Mouse (Mus musculus) spleen, adult 12 weeks (tissue): ENCODE data around the gene Tmc4.
"Not testable (repeated sequence)": the region's sequence is repeated elsewhere in the genome, so short reads cannot be mapped to it uniquely, and the experiment has no call there.

Experiments used
- DNase-seq: peaks from one replicate; pipeline ENCODE4 v3.0.0; 2022; ENCODE audit warnings: low spot score

Gene Tmc4

DNA sequence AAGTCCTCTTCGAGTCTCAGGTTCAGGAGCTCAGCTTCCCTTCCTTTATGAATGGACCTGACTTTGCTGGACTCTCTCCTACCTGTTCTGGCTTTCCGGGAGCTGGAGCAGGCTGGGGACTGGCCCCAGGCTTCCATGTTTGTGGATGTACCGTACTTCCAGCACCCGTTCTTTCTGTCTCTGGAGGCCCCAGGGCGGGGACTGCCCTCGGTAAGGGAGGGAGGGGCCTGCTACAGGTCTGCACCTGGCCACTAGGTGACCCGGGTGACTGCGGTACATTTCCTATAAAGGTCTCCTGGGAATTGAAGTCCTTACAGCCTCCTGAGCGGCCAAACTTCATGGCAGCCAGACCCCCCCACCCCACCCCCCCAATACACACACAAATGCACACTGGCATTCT is at the start of gene Tmc4:
Gene Tmc4 (minus strand): TSS at position 212 of the 400 bp plus-strand sequence.
- DNase-seq, result no peak

GRCm38 (mm10) chr7:3725459-3725858 is 48.1 kb upstream of the Tmc4 start:
- not testable (repeated sequence) for DNase-seq

DNA sequence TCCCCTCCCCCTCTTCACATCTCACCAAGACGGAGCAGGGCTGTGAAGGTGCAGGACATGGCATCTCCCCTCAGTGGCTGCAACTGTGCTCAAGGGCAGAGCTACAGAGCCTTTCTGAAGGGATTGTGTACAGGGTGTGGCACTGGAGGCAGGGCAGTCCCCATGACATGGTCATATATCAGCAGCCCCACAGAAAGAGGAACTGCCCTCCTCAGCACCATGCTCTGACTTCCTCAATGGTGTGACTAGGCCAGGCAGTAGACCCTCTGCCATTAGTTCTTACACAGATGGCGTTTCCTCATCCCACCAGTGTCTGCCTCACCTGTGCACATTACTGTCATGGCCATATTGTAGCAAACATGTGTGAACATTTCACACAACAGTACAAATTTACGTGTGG is 42.9 kb upstream of the Tmc4 start, which contains the start of gene Pirb:
Gene Pirb (minus strand): TSS at position 124 of the 400 bp plus-strand sequence.
- DNase-seq, result not testable (repeated sequence)

GRCm38 (mm10) chr7:3715249-3715648 is 37.9 kb upstream of the Tmc4 start:
- no peak for DNase-seq

- no peak for DNase-seq
Measured at GRCm38 (mm10) chr7:3712264-3712942, 35.0 kb upstream of the Tmc4 start.

DNA sequence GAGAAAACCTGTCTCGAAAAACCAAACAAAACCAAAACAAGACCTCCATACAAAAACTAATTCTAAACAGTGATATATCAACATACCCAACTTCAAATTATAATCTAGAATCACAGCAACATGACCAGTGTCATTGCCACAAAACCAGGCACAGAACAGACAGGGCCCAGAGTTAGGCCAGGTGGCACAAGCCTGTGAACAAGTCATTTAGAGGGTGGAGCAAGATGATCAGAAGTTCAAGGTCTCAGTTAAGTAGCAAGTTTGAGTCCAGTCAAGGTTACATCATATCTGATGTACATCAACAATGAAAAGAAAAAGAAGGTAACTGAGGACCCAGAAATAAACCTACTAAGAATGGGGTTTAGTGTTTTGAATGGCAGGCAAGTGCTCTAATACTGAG is 31.6 kb upstream of the Tmc4 start:
- DNase-seq, result no peak

DNA sequence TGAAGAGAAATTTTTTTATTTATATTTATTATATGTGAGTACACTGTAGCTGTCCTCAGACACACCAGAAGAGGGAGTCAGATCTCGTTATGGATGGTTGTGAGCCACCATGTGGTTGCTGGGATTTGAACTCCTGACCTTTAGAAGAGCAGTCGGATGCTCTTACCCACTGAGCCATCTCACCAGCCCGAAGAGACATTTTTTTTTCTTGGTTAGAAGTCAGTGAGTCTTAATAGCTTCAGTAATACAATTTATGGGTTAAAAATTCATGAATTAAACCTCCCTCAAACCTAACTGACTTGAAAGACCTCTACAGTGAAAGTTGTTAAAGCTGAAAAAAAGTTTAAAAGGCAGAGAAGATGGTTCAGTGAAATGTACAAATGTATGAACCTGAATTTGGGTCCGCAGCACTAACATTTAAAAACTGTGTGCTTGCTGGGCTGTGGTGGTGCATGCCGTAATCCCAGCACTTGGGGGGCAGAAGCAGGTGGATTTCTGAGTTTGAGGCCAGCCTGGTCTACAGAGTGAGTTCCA is 31.2 kb upstream of the Tmc4 start:
- not testable (repeated sequence) for DNase-seq

- no peak for DNase-seq
Measured at GRCm38 (mm10) chr7:3707568-3708413, 30.4 kb upstream of the Tmc4 start.

- no peak for DNase-seq
Measured at GRCm38 (mm10) chr7:3707027-3707426, 29.7 kb upstream of the Tmc4 start.

DNA sequence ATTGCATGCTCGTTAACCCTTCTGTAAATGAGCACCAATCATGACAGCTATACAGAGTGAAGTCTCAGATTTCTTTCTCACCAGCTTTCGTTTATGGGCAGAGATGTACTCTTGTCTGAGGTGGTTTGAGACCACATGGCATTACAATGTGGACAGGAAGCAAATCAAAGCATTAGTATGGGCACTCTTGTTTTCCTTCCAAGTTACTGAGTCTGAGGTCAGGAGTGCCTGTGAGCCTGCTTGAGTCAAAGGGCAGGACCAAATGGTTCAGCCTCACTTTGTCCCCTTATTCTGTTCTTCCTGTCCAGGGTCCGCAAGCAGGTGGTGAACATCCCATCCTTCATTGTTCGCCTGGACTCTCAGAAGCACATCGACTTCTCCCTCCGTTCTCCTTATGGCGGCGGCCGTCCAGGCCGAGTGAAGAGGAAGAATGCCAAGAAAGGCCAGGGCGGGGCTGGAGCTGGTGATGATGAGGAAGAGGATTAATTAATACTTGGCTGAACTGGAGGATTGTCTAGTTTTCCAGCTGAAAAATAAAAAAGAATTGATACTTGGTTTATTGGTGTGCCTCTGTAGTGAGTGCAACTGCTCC is 29.1 kb upstream of the Tmc4 start:
- no peak for DNase-seq

DNA sequence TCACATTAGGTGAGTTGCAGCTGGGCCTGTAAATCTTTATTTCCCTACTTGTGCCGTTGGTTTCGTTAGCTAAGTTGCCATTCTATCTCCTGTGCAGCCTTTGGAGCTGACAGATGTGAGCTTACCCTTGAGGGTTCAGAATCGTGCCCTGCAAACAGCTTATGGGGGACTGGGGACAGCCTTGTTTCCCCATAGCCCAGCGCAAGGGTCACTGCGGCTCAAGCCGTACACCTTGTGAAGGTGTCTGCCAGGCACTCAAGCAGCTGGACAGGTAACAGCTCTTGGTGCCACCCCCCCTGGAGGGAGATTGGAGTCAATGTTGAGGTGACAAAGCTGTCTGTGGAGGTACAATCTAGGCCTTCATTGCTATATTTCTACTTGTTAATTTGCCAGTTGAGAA is 28.6 kb upstream of the Tmc4 start:
- no peak for DNase-seq

GRCm38 (mm10) chr7:3705461-3705860 is 28.1 kb upstream of the Tmc4 start:
- not testable (repeated sequence) for DNase-seq

DNA sequence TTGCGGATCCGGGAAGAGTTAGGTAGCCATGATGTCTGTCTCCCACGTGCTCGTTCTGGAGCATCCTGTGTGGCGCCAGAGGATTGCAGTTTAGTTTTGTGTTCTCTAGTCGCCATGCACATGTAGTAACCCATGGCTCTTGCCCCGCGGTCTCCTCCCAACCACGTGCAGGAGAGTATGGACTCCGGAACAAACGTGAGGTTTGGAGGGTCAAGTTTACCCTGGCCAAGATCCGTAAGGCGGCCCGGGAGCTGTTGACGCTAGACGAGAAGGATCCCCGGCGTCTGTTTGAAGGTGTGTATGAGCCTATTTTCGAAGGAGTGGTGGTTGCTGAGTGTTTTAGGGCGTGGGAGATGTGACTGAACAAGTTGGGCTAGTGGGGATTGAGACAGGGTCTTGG is 27.1 kb upstream of the Tmc4 start:
- no peak for DNase-seq

- peak; percentile 86 for DNase-seq
Measured at GRCm38 (mm10) chr7:3703879-3704441, 26.6 kb upstream of the Tmc4 start, which contains the start of gene Rps9. Gene Rps9 (plus strand): TSS chr7:3703993.

- no peak for DNase-seq
Measured at GRCm38 (mm10) chr7:3703148-3703878, 26.0 kb upstream of the Tmc4 start.

GRCm38 (mm10) chr7:3698471-3698870 is 21.1 kb upstream of the Tmc4 start:
- DNase-seq, result no peak

GRCm38 (mm10) chr7:3694949-3695305 is 17.6 kb upstream of the Tmc4 start:
- not testable (repeated sequence) for DNase-seq

GRCm38 (mm10) chr7:3694076-3694948 is 17.0 kb upstream of the Tmc4 start:
- DNase-seq, result peak; percentile 52

DNA sequence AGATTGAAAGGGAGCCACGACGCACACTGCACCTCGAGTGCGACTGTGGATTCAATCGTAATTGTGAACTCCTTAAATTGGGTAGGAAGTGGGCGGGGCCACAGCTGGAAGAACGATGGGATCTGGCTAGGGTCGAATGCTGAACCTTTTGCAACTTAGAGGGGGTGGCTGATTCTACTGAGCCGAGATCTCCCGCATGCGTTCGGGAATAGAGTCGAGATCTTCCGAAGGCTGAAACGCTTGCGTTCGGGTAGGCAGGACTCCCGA is 16.4 kb upstream of the Tmc4 start:
- no peak for DNase-seq

DNA sequence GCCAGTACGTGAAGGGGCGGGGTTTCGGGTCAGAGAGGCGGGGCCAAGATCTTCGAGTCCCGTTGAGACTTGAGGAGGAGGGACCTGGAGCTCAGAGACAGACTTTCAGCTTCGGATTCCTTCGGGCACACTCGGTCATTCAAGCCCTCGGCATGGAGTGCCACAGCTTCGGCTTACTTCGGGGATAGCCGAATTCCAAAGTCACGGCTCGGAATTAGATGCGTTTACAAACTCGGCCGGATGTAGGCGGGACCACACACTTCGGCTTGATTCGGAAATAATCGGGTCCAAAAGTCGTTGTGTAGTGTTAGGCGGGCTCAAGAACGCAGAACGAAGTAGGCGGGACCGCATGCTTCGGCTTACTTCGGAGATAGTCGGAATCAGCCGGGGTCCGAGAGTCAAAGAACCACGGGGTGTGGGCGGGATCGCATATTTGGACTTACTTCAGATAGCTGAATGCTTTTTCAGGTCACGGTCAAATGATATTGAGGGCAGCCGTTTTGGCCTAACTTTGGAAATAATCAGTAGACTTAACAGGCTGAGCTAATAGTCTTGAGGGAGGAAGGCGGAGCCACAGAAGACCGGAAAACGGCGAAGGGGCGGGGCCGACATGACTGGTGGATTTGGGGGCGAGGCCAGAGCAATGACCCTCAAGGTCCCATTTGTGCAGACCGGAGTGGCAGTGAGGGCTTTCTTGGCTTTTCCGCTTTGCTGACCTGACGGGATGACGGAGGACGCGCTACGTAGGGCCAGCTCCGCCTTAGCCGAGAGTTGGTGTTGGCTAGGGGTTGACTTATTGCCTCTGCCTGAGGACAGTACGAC is 15.8 kb upstream of the Tmc4 start, which contains the start of gene Mboat7:
Gene Mboat7 (minus strand): TSS at position 537 of the 822 bp plus-strand sequence.
- peak; percentile 95 for DNase-seq
